Comparison of ENCODE assay signal across 8 mouse cellular contexts in the genomic region with DNA sequence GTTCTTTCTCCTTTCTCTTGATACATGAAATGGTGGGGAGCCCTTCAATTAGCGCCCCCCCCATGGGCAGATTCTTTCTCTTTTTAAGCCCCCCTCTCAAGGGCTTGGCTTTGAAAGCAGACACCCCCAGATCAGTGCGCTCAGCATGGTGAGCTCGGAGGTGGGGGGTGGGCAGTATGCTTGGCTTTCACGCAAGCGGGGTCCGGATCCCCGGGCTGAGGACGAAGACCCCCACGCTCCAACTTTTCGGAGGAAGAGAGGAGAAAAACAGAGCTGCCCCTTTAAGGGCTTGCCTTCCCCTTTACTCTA. TPM values are rescaled to one million over a fixed set of nuclear protein-coding genes. Genes with fewer than 3 reads are reported as not detected.
A peak's percentile ranks its signal among the peaks of the same experiment; 100 is the strongest.
DNase-seq lines count a peak whose midpoint lies in the region; ATAC-seq and TF ChIP-seq lines count a peak whose summit lies in the region.

No protein-coding gene starts in this region.

- TF ChIP-seq POLR2A in heart, adult 2 months (IDR thresholded peaks at IDR 0.05; ENCODE audit: insufficient read depth, low read depth, low read length), result no peak
- TF ChIP-seq POLR2A in ES-Bruce4 (IDR thresholded peaks at IDR 0.05; ENCODE audit: insufficient read depth, low read length), result no peak

- H3K4me3 ChIP-seq in heart, adult 2 months, result peak overlapping the region; percentile 65
- H3K4me3 ChIP-seq in ES-Bruce4 (ENCODE audit: low read depth, low read length), result peak overlapping the region; percentile 94
- peak overlapping the region; percentile 91 for H3K4me3 ChIP-seq in lung, postnatal 0 days (ENCODE audit: low read depth, low read length)

- ATAC-seq in lung, postnatal 0 days, result no peak

- H3K27me3 ChIP-seq in heart, adult 2 months (ENCODE audit: control insufficient read depth, insufficient read depth, low read length), result no peaks in the 10 kb centered on the region
- H3K27me3 ChIP-seq in ES-Bruce4 (ENCODE audit: control insufficient read depth, insufficient read depth, low read length, poor library complexity, severe bottlenecking), result peaks cover 10% of the 10 kb centered on the region
- no peaks in the 10 kb centered on the region for H3K27me3 ChIP-seq in lung, postnatal 0 days (replicated peaks; ENCODE audit: insufficient read depth, low read length)

- no peak for TF ChIP-seq CTCF in heart, adult 2 months (IDR thresholded peaks at IDR 0.05)
- no peak for TF ChIP-seq CTCF in ES-Bruce4 (IDR thresholded peaks at IDR 0.05; ENCODE audit: low read depth, low read length)
- TF ChIP-seq CTCF in lung, postnatal 0 days (IDR thresholded peaks at IDR 0.05), result no peak

- H3K36me3 ChIP-seq in heart, adult 2 months (ENCODE audit: control insufficient read depth, insufficient read depth, low read length), result no peaks in the 10 kb centered on the region
- no peaks in the 10 kb centered on the region for H3K36me3 ChIP-seq in ES-Bruce4 (ENCODE audit: control insufficient read depth, insufficient read depth, low read length, poor library complexity, severe bottlenecking)
- H3K36me3 ChIP-seq in lung, postnatal 0 days (ENCODE audit: insufficient read depth, low read length), result no peaks in the 10 kb centered on the region

- peak overlapping the region; percentile 91 for H3K27ac ChIP-seq in heart, adult 2 months
- H3K27ac ChIP-seq in ES-Bruce4 (ENCODE audit: insufficient read depth, low read length), result no peak overlapping the region
- H3K27ac ChIP-seq in lung, postnatal 0 days (ENCODE audit: low read length), result peak overlapping the region; percentile 92

- H3K4me2 ChIP-seq in lung, postnatal 0 days (replicated peaks; ENCODE audit: low read depth, low read length), result peak overlapping the region; percentile 81

- no peak for TF ChIP-seq EP300 in heart, adult 2 months (IDR thresholded peaks at IDR 0.05; ENCODE audit: insufficient read depth, low read depth, low read length)
- TF ChIP-seq EP300 in ES-Bruce4 (IDR thresholded peaks at IDR 0.05; ENCODE audit: insufficient read depth, low read depth, low read length), result no peak
- TF ChIP-seq EP300 in lung, postnatal 0 days (IDR thresholded peaks at IDR 0.05), result no peak

- peaks cover 6% of the 10 kb centered on the region for H3K4me1 ChIP-seq in heart, adult 2 months (ENCODE audit: control insufficient read depth, insufficient read depth, low read length)
- H3K4me1 ChIP-seq in ES-Bruce4 (ENCODE audit: control insufficient read depth, insufficient read depth, low read length), result no peaks in the 10 kb centered on the region
- peaks cover 18% of the 10 kb centered on the region; the same call in 1 of the 2 replicates for H3K4me1 ChIP-seq in lung, postnatal 0 days (ENCODE audit: insufficient read depth, low read depth, low read length)

- peaks cover 7% of the 10 kb centered on the region; the same call in 1 of the 2 replicates for H3K9me3 ChIP-seq in ES-Bruce4 (replicated peaks; ENCODE audit: control insufficient read depth, insufficient read depth, low read length, poor library complexity, severe bottlenecking)
- H3K9me3 ChIP-seq in lung, postnatal 0 days (ENCODE audit: low read length), result no peaks in the 10 kb centered on the region

- DNase-seq in heart, adult 2 months, result no peak
- no peak for DNase-seq in heart, postnatal 14 days
- DNase-seq in forelimb bud, embryonic 11.5 days (ENCODE audit: low read depth, low spot score), result peak; percentile 55
- no peak for DNase-seq in lung, postnatal 0 days (ENCODE audit: low spot score)
- no peak for DNase-seq in urinary bladder, postnatal 14 days (ENCODE audit: low spot score)
- DNase-seq in kidney, adult 9 months, result no peak
- DNase-seq in c-Kit-positive CD71-positive TER-119-positive erythroid progenitor cells, embryonic 14.5 days (ENCODE audit: low spot score), result no peak

- peaks cover 1% of the 10 kb centered on the region for H3K79me2 ChIP-seq in heart, adult 2 months (replicated peaks; ENCODE audit: control insufficient read depth, insufficient read depth, low read length)

- H3K9ac ChIP-seq in heart, adult 2 months (ENCODE audit: low read depth, low read length), result peak overlapping the region; percentile 98
- peak overlapping the region; percentile 99 for H3K9ac ChIP-seq in ES-Bruce4 (ENCODE audit: low read depth, poor library complexity, severe bottlenecking)
- peak overlapping the region; percentile 75 for H3K9ac ChIP-seq in lung, postnatal 0 days (replicated peaks; ENCODE audit: low read depth)

- WGBS in heart, adult 2 months, result under 1% methylated on average over 10 of the region's 10 CpGs
- WGBS in lung, postnatal 0 days, result 0% methylated on average over 7 of the region's 10 CpGs

- intact Hi-C loops in heart, adult 2 months (cut with DNase I), result loop anchor here (5.0 kb wide), 3 partner anchors 82 to 237 kb away; no protein-coding TSS in a partner anchor
- intact Hi-C loops in heart, postnatal 14 days (cut with DNase I), result loop anchor here (5.0 to 10.0 kb wide), 4 partner anchors 47 to 368 kb away; no protein-coding TSS in a partner anchor

RNA-seq across cellular contexts. Expression of a gene that starts 0.2 kb away (rescaled TPM):
- 10 to 100 TPM; 17.2 to 20.3 TPM for total RNA-seq in heart, adult 2 months (2021)
- polyA plus RNA-seq in heart, adult 2 months (2012; rRNA removed), result 8.1 and 10.1 TPM in 2 replicates
- 10 to 100 TPM; 15.6 to 18.6 TPM for total RNA-seq in heart, postnatal 14 days (2021)
- 7.4 and 9.6 TPM in 2 replicates for polyA plus RNA-seq in ES-Bruce4 (2011; ENCODE audit: insufficient read depth, insufficient read length, low read depth, missing spikeins)
- 9.6 and 11.7 TPM in 2 replicates for polyA plus RNA-seq in lung, postnatal 0 days (2015; fragmentation: Nextera tagmentation; extraction: Ambion mirVana)
